Mouse (Mus musculus) right cerebral cortex, postnatal 25 days (tissue): ENCODE measurements around the gene Acbd5.
"Not testable (repeated sequence)": the region's sequence is repeated elsewhere in the genome, so short reads cannot be mapped to it uniquely, and the experiment has no call there.

Source experiments
- DNase-seq: peaks from one replicate; pipeline ENCODE4 v3.0.0; 2022

Gene Acbd5

DNA sequence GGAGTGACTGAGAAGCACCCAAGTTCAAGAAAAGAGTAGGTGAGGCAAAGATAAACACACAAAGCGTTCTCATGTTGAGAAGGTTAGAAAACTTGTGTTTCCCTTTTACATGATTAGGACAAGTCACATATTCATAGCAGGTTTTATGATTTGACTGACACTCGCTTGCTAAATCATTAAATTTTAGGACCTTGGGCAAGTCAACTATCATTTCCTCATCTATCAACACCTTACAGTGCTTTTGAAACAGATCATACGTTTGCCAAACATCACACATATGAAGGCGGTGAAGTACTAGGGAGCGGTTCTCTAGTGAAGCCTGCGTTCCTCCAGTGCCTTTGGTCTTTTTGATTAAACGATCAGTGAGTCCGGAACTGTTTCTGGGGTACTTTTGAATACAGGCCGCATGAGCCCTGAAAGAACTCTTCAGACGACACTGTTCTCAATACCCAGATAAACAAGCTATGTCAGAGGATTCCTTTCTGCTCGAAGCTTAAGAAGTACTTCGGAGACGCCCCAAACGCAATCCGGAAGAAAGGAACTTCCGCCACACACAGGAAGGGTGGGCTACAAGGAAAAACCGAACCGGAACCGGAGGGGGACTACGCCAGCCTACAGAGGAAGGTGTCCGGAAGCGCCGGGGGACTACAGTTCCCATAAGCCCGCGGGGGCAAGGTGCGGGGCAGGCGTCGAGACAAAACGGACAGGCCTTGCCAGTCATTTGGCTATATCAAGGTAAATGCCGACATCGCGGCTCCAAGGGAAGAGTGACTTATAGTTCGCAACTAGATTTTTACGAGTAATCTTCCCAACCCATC lies at the start of gene Acbd5:
Acbd5 (plus strand) TSS at position 616 of the 818 bp plus-strand sequence.
- DNase-seq: peak; percentile 94

DNA sequence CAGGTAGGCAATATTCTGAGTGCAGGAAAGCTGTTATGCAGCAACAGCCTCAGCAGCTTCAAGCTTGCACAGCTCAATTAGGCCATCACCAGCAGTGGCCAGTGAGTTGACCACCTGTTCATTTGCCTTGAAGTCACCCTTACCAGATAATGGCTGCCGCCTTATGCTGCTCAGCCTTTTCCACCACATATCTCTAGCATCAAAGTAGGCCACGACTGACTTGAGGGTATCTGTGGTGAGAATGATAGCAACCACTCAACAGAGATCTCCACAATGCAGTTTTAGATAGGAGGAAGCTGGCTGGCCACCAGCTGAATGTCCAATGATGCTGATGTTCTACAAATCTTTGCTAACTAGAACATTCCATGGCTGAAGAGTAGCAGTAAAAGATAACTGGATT lies 48.8 kb upstream of the Acbd5 start:
- no peak for DNase-seq

DNA sequence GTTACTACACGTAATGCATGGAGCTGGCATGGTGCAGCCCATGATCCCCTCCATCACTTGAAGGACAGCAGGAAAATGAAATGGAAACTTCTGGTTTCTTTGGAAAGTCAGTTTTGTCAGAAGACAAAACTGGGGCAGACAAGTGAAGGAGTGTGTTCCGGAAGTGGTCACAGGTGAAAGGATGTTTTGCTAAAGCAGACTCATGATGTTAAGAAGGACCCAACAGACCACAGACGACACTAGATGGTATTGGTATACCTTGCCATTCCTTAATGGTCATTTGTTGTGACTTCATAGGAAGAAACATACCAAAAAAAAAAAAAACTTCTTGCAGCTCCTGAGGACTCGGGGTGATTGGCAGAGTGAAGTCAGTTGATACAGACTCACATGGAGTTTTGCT lies 46.6 kb upstream of the Acbd5 start:
- no peak for DNase-seq

DNA sequence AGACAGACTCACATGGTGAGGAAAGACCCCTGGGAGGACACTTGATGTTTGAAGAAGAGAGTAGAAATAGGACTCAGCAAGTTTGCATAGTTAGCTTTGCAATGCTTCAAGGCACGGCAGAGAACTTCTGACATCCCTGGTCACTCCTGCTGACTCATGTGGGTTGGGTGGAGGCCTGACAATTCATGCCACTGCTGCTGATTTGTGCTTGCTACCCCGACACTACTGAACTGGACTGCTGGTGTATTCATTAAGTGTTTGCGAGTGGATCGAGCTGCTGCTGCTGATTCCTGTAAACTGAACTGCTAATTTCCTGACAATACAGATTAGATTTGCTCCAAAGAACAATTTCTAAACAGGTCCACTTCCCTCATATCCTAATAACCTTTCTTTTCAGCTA lies 46.2 kb upstream of the Acbd5 start:
- DNase-seq: no peak

DNA sequence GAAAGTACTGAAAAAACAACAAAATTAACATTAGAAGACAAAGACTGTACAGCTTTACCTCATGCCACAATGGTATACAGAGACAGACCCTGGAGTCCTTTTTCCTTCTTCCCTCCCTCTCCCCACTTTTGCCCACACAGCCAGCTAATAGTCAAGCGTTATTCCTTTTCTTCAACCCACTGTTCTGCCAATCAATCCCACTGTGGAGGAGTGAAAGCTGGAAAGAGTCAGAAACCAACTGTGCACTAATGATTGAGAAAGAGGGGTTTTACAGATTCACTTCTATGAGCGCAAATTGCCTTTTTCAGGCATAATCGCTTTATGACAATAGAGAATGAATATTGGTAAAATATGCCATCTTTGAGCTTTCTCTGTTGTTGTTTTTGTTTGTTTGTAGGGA lies 44.9 kb upstream of the Acbd5 start:
- no peak for DNase-seq

DNA sequence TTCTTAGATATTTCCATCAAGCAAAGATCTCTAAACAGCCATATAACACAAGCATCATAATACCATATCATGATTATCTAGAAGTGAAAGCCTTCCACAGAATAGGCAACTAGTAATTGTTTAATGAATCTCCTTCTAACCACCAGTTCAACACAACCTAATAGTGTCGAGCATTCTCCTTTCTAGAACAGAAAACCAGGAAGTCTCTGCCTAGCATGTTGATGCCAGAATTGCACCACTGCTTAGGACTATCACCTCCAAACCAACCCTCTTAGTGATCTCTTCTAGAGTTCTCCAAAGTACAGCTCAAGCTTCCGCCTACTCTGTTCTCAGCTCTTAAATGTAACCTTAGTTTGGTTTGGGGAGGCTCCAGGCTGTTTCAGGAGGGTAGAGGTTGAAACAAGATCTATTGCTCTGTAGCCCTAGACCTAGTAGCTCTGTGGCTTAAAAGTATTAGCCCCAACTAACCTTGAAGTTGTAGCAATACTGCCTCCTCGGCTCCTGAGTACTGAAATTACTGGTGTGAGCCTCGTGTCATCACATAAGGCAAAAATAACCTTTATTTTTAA lies 44.2 kb upstream of the Acbd5 start:
- no peak for DNase-seq

DNA sequence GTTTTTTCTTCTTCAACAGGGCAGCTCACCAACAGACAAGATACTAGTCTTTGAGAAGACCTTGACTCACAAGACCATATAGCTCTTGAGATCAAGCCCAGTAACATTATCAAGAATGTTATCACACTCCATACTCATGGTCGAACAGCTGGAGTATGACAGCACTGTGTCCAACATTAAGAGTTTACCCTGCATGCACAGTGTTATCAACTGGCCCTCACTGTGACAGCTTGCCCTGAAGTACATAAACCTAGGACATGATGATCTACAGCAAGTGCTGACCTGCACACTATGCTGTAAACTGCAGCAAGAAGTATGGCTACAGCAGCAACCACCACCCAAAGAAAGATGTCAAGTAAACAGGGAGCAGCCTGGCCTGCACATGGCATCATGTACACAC lies 41.6 kb upstream of the Acbd5 start:
- no peak for DNase-seq

DNA sequence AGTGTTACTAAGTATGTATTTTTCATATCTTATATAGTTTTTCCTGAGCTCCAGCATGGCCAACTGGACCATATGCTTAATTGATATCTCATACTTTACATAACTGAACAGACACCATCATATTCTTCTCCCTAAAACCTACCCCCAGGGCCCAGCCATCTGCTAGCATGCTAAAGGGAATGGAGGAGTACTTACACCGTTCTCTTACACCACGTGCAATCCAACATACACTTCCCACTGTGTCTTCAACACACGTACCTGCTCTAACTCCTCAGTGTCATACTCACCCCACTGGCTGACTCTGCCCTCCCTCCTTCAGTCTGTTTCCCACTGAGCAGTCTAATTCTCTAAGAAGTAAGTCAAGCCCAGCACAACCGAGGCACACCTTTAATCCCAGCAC lies 39.1 kb upstream of the Acbd5 start:
- no peak for DNase-seq

DNA sequence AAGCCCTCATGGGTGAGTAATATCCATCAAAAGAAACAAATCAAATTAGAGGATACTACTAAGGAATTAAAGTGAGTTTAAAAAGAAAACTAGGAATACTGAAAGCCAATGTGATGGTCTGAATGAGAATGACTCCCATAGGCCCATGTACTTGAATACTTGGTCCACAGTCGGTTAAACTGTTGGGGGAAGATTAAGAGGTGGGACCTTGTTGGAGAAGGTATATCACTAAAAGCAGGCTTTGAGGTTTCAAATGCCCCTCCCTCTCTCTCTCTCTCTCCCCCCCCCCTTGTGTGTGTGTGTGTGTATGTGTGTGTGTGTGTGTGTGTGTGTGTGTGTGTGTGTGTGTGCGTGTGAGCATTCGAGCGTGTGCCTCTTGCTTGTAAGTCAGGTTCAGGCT lies 37.3 kb upstream of the Acbd5 start:
- no peak for DNase-seq

DNA sequence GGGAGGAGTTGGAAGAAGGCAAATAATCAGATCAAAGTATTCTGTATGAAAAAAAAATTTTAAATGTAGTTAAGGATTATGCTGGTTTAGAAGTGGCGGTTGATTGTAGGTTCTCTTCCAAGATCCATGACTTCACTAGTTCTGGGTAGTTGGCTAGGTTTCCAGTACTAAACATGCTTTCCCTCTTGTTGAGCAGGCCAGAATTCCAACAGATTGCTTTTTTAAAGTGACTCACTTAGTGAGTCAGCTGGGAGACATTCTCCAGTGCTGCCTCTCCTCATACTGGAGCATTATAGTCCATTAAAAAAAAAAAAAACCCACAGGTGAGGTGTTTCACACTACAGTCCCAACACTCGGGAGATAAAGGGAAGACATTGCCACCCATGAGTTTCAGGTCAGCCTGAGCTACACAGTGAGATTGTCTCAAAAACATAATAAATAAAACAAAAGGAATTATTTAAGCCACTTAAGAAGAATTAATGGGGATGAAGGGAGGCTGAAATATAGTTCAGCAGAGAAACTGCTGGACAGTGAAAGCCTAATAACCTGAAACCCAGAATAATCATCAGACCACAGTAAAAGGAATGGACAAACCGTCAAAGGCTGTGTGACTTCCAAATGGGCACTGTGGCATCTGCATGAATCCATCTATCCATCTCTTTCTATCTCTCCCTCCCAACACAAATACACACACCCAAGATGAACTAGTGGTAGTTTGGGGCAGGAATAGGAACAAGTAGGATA lies 33.1 kb upstream of the Acbd5 start:
- no peak for DNase-seq

DNA sequence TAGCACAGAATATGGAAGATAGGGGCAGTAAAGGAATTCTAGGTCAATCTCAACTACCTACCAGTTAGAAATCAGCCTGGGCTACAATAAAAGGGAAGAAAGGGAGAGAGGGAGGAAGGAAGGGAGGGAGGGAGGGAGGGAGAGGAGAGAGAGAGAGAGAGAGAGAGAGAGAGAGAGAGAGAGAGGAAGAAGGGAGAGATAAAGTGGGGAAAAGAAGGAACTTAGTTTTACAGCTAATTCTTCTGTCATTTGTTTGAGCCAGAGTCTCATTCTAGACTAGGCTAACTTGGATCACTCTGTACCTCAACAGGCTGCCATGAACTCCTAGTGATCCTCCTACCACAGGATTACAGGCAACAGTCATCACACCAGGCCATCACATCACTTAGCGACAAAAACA lies 32.5 kb upstream of the Acbd5 start:
- DNase-seq: no peak

DNA sequence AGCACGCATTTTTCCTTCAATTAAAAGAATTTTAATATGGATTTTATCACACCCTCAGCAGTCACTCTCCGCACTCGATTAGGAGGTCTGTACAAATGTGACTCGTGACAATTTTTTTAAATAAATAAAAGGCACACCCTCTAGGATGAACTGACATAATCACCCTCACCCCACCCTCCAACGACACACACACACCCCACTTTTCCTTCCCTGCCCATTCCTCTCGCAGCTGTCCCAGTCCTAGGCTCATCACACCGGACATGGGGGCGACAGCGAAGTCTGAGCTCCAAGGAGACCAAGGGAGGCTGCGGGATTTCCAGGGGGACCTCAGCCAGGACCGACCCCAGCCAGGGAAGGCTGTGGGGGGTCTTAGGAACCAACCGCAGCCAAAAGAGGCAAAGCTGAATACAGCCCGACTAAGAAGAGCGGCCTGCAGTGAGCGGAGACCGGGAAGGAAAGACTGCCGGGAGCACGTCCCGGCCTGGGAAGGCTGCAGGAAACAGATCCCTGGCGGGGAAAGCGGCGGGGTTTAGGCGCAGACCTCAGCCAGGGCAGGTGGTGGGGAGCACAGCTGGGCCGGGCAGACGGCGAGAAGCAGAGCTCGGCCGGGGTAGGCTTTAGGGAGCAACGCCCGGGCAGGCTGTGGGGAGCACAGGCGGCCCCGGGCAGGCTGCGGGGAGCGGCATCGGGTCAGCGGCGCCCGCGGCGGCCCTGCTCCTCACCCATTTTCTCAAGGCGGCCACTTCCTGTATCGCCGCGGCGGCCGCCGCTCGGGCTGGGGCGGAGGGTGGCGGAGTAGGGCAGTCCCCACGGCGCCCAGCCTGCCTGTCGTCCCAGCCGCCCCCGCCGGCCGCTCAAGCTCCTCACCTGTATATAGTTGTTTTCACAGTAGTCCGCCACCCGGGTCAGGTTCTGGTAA lies 28.6 kb upstream of the Acbd5 start:
- peak; percentile 59 for DNase-seq

DNA sequence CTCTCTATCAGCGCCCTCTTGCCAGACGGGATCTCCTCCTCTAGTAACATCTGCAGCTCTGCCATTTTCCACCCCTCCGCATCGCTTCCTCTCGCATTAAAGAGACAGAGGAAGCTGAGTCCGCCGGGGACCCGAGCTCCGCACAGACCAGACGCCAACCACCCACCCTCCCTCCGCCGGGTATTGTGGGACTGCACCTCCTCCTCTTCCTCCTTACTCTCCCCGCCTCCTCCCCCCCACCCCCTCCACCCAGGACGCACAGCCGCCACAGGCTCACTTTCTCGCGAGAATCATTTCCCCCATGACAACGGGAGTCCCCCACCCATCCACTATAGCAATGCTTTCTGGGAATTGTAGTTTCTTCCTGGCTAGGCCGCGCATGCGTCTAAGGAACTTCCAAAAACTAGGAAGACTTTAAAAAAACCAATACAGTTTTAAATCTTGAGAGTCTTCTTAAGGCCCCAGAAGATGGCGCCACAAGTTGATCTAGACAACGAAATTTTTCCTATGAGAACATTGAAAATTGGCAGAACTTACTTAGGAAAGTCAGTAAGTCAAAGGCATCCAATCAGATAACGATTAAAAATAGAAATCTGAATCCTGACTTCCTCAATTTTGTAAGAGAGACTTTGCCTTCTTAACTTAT lies 27.8 kb upstream of the Acbd5 start, which contains the start of gene Abi1:
Abi1 (minus strand) TSS at position 241 of the 646 bp plus-strand sequence.
- peak; percentile 90 for DNase-seq

DNA sequence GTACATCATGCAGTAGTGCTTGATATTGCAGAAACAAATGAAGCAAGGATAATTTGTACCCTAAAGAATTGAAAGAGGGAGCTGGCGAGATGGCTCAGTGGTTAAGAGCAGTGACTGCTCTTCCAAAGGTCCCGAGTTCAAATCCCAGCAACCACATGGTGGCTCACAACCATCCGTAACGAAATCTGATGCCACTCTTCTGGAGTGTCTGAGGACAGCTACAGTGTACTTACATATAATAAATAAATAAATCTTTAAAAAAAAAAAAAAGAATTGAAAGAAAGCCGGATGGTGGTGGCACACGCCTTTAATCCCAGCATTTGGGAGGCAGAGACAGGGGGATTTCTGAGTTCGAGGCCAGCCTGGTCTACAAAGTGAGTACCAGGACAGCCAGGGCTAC lies 27.3 kb upstream of the Acbd5 start:
- not testable (repeated sequence) for DNase-seq

DNA sequence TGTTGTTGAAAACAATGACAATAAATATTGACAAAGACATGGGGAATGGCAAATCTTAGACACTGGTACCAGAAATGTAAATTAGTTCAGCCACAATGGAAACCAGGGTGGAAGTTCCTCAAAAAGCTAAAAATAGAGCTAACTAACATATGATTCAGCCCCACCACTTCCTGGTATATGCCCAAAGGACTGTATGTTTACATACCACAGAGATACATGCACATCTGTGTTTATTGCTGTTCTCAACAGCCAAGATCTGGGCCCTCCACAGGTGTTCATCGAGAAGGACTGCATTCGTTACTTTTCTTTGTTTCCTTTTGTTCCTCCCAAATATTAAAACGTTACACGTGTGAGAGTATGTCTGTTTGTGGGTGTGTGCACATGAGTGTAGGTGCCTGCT lies 26.5 kb upstream of the Acbd5 start:
- DNase-seq: no peak

DNA sequence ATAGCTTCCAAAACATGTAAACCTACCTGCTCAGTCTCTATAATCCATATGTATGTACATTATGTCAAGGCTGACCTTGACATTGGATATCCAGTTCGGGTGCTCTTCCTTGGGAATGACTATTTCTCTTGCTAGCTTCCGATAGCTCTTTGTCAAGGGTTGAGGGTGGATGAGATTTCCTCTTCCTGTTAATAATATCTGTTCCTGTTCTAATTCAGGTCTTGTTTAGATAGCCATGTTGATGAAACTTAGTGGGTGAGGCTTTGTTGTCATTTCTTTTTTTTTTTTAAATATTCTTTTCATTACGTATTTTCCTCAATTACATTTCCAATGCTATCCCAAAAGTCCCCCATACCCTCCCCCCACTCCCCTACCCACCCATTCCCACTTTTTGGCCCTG lies 25.8 kb upstream of the Acbd5 start:
- no peak for DNase-seq

DNA sequence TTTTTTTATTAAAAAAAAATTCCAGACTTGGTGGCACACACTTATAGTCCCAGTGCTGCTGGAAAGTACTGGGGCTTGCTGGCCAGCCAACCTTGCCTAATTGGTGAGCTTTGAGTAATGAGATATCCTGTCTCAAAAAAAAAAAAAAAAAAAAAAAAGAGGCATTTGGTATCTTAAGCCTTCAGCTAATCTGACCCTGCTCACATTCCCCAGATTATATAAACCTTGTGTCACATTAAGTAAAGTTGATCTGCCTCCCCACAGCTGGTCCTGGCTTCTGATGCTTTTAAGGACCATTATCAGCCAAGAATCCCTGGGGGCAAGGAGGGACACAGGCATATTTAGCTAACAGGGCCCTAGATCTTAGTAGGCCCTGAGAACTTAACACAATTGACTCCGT lies 22.3 kb upstream of the Acbd5 start:
- no peak for DNase-seq

DNA sequence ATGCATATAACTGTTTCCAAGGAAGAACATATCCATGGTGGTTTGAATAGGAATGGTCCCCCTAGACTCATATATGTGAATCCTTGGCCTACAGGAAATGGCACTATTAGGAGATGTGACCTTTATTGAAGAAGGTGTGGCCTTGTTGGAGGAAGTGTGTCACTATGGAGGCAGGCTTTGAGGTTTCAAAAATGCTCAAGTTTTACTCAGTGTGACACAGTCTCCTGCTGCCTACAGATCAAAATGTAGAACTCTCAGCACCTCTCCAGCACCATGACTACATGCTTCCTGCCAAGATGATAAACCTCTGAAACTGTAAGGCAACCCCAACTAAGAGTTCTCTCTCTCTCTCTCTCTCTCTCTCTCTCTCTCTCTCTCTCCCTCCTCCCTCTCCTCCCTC lies 20.0 kb upstream of the Acbd5 start:
- DNase-seq: no peak

DNA sequence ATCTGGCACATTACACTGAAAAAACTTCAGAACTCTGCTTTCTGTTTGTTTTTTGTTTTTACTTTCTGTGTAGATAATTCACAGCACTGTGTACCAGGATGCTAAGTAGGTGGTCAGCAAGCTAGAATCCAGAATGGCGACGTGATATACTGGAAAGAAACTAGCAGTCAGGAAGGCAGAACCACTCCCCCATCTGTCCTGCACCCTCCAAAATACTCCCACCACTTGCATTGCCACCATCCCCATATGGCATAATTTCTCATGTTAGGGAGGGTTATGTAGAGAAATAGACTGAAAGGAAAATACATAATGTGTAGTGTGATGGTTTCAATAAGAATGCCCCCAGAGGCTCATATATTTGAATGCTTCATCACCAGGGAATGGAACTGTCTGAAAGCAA lies 16.1 kb upstream of the Acbd5 start:
- DNase-seq: peak; percentile 7

DNA sequence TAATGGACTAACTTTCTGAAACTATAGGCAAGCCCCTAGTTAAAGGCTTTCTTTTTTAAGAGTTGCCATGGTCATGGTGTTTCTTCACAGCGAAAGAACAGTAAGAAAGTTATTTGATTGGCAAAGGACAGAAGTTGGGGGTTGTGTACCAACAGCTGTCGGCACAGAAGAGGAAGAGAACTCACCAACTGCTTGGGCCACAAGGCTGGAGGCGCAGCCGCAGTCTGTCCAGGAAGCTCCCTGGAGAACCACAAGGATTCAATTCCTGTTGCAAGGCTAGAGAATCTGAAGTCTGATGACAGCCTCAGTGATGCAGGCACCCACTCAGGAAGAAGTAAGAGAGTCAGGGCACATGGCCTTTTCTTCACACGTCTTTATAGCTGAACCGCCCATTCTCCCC lies 15.4 kb upstream of the Acbd5 start:
- no peak for DNase-seq

DNA sequence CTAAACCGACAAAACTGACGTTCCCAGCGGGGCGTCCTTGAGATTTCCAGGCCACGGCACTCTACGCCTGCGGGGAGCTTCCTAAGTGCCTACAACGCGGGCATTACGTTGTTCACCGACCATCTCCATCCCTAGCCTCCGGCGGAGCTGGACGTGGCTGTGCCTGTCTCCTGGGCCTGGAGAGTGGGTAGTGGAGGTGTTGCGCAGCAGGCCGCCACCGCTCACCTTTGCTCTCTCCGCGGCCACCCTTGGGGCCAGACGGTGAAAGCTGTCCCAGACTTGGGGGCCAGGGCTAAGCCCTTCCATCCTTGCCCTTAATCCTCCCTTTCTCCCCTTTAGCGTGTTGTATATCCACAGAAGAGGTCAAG lies 387 bp downstream of the Acbd5 start:
- no peak for DNase-seq
